Mouse (Mus musculus): ENCODE results near the gene Znrf3. TPM values are rescaled to one million over a fixed set of nuclear protein-coding genes. Genes with fewer than 3 reads are reported as not detected.

Gene Znrf3
- polyA plus RNA-seq, 1 experiment from 2014 or later: 7.8 TPM

DNA sequence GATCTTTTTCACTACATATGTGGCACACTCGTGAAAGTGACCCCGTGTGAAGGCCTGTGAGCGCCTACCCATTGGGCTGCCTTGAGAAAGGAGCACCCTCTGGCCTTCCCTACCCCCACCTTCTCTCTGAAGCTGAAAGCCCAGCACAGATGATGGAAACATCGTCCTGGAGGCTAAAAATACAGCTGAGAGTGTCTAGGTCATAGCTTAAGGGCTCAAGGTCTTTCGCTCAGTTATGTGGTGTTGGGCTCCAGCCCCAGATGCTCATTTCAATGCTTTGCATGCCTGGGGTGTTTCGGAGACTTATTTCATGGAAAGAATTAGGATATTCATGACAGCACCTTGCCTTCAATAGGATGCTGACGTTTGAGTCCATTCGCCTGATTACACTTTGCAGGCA is 178.9 kb downstream of the Znrf3 start:
- Histone ChIP-seq H3K9ac (replicated peaks; ENCODE audit: low read length) (no peak overlapping the region), H3K4me2 (ENCODE audit: low read length) (no peak overlapping the region), H3K9me3 (ENCODE audit: control insufficient read depth, low read length) (no peaks in the 10 kb centered on the region), H3K4me3 (replicated peaks; ENCODE audit: low read depth, low read length) (no peak overlapping the region), H3K27me3 (ENCODE audit: control insufficient read depth, insufficient read depth, low read length) (no peaks in the 10 kb centered on the region), H3K4me1 (ENCODE audit: control insufficient read depth, insufficient read depth, low read length) (no peaks in the 10 kb centered on the region), H3K27ac (replicated peaks; ENCODE audit: low read depth, low read length) (no peak overlapping the region), H3K36me3 (ENCODE audit: control insufficient read depth, insufficient read depth, low read length) (no peaks in the 10 kb centered on the region)
- WGBS: 79% methylated on average over 8 of the region's 8 CpGs
- ATAC-seq (ENCODE audit: low FRiP score, low TSS enrichment): no peak
- no peak for DNase-seq

DNA sequence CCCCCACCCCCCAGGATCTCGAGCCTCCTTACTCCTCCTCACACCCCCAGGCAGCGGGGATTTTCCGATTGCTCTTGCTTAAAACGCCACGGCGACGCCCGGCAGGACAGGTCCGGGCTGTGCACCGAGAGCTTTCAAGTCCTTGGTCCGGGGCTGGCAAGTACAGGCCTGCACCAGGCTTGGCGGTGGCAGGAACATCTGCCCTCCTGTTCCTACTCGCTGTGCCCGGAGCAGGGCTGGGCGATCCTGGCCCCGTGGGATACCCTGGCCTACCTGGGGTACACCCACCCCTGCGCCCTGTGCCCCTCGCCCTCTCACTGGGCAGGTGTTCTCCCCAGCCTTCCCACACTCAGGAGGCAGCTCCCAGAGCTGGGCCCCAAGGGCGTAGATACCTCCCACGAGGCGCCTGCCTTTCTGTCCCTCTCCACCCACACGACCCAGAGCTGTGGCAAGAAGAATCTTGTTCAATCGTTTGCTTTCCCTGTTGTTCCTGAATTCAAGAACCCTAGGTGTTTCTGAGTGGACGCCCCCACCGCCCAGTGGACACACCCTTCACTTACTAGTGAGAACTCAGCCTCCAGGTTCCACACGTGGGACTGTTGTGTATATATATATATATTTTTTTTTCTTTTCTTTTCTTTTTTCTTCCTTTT is 181.4 kb downstream of the Znrf3 start:
- no peaks in the 10 kb centered on the region for H3K9me3 ChIP-seq (ENCODE audit: control insufficient read depth, low read length)
- H3K4me3 ChIP-seq (replicated peaks; ENCODE audit: low read depth, low read length): no peak overlapping the region
- no peak overlapping the region for H3K9ac ChIP-seq (replicated peaks; ENCODE audit: low read length)
- no peak for DNase-seq
- WGBS: 57% methylated on average over 26 of the region's 26 CpGs
- 0 out of 2 replicates have a peak, but pooled peaks have one; percentile 18 for ATAC-seq (ENCODE audit: low FRiP score, low TSS enrichment)
- H3K27me3 ChIP-seq (ENCODE audit: control insufficient read depth, insufficient read depth, low read length): no peaks in the 10 kb centered on the region
- H3K27ac ChIP-seq (replicated peaks; ENCODE audit: low read depth, low read length): no peak overlapping the region
- no peaks in the 10 kb centered on the region for H3K36me3 ChIP-seq (ENCODE audit: control insufficient read depth, insufficient read depth, low read length)
- H3K4me1 ChIP-seq (ENCODE audit: control insufficient read depth, insufficient read depth, low read length): 0 out of 2 replicates have a peak, but pooled peaks cover 3% of the 10 kb centered on the region
- no peak overlapping the region for H3K4me2 ChIP-seq (ENCODE audit: low read length)

DNA sequence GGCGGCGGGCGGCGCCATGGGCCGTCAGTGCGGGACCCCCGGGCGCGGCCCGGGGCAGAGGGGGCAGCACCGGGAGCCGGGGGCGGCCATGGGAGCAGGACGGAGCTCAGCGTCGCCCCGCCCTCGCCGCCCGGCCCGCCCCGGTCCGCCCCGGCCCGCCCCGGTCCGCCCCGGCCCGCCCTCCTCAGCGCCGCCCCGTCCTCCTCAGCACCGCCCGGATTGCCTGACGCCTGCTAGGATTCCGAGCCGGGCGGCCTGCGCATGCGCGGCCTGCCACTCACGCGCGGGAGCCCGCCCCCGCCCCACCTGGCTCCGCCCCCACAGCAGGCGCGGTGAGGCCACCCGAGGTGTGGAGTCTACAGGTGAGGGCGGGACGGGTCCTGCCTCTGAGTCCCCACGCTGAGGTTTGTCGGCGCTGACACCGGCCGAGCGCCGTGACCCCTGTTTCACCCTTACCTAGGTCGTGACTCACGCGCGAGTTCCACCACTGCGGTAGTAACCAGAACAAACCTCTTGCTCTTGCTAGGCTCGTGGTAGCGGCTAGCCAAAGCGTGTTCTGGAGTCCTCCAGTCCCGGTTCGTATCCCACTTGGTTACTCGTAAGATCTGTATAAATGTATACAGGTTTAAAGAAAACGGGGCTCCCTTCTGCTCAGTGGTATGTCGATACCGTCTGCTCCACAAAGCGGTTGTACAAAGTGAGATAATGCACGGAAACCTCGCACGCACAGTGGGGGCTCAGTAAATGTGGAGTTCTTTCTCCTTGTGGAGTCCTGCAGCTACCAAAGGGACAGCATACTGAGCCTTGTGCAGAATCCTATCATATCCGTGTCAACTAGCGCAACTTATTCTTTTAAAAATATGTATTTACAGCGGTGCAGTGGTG is 182.9 kb downstream of the Znrf3 start, which contains the start of gene Kremen1:
Gene Kremen1 (minus strand): TSS at position 51 of the 885 bp plus-strand sequence.
- 3% methylated on average over 66 of the region's 80 CpGs for whole genome bisulfite sequencing
- H3K9me3 ChIP-seq (ENCODE audit: control insufficient read depth, low read length): no peaks in the 10 kb centered on the region
- H3K27me3 ChIP-seq (ENCODE audit: control insufficient read depth, insufficient read depth, low read length): no peaks in the 10 kb centered on the region
- 0 out of 2 replicates have a peak within 1 kb of the TSS, but pooled peaks have one; percentile 13 for H3K27ac ChIP-seq (replicated peaks; ENCODE audit: low read depth, low read length)
- peak within 1 kb of the TSS; percentile 77 for H3K4me2 ChIP-seq (ENCODE audit: low read length)
- H3K9ac ChIP-seq (replicated peaks; ENCODE audit: low read length): peak within 1 kb of the TSS; percentile 63
- DNase-seq (peak; percentile 97), ATAC-seq (ENCODE audit: low FRiP score, low TSS enrichment) (peak; percentile 95)
- H3K4me3 ChIP-seq (replicated peaks; ENCODE audit: low read depth, low read length): peak within 1 kb of the TSS; percentile 72
- 0 out of 2 replicates have a peak, but pooled peaks cover 3% of the 10 kb centered on the region for H3K4me1 ChIP-seq (ENCODE audit: control insufficient read depth, insufficient read depth, low read length)
- no peaks in the 10 kb centered on the region for H3K36me3 ChIP-seq (ENCODE audit: control insufficient read depth, insufficient read depth, low read length)

DNA sequence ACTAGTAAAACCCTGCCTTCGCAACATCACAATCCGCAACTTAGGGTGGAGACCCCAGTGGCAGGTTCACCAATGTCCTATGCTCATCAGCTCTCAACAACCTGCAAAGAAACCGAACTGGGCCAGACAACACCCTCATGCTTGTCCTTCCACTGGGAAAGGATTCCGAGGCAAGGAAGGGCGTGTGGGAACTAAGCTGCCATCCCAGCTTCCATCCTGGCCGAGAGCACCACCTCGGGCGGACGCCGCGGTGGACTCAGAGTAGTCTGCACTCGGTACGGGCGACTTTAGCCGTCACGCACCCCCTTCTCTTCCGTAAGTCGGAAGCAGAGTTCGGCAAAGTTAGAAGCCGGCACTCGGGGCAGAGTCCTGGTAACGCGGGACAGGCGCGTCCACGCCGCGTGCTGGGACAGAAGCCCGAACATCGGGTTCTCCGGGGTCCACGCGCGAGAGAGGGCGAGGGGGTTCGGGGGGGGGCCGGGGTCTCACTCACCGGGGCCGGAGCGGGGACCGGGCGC is 183.6 kb downstream of the Znrf3 start:
- ATAC-seq (ENCODE audit: low FRiP score, low TSS enrichment): no peak
- Histone ChIP-seq H3K4me1 (ENCODE audit: control insufficient read depth, insufficient read depth, low read length) (peaks cover 9% of the 10 kb centered on the region; the same call in 1 of the 2 replicates), H3K4me3 (replicated peaks; ENCODE audit: low read depth, low read length) (peak overlapping the region; percentile 72), H3K4me2 (ENCODE audit: low read length) (peak overlapping the region; percentile 77), H3K9me3 (ENCODE audit: control insufficient read depth, low read length) (no peaks in the 10 kb centered on the region), H3K27me3 (ENCODE audit: control insufficient read depth, insufficient read depth, low read length) (no peaks in the 10 kb centered on the region), H3K9ac (replicated peaks; ENCODE audit: low read length) (peak overlapping the region; percentile 63), H3K36me3 (ENCODE audit: control insufficient read depth, insufficient read depth, low read length) (no peaks in the 10 kb centered on the region), H3K27ac (replicated peaks; ENCODE audit: low read depth, low read length) (0 out of 2 replicates have a peak overlapping the region, but pooled peaks have one; percentile 13)
- WGBS: under 1% methylated on average over 42 of the region's 42 CpGs
- DNase-seq: peak; percentile 60

DNA sequence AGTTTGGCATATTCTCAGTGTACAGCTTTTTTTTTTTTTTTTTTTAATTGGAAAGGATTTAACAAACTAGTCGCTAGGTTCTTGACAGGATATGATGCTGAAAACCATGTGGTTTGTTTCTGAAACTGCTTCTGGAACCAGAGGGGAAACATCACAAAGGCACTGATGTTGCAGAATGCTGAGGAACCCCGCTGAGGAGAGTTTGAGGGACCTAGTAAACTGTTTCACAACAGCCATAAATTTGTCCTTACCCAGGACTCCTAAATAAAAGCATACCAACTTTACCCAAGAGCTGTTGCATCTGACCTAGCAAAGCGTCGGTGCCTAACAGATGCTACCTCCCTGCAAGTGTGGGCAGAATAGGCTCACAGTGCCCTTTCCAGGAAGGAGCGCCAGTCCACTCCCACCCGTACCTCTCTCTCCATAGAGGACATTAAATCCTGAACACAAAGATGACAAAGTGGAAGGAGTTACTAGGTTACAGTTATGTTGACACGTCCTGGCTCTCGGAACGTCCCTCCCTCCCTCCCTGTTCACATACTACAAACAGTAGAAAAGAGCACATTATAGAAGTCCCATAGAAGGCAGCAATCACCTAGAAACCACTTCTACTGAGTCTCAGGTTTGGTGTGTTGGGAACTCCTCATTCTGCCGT is 184.6 kb downstream of the Znrf3 start:
- H3K4me3 ChIP-seq (replicated peaks; ENCODE audit: low read depth, low read length): 0 out of 2 replicates have a peak overlapping the region, but pooled peaks have one; percentile 72
- peak overlapping the region; percentile 77 for H3K4me2 ChIP-seq (ENCODE audit: low read length)
- no peaks in the 10 kb centered on the region for H3K36me3 ChIP-seq (ENCODE audit: control insufficient read depth, insufficient read depth, low read length)
- WGBS: 66% methylated on average over 10 of the region's 10 CpGs
- H3K27ac ChIP-seq (replicated peaks; ENCODE audit: low read depth, low read length): no peak overlapping the region
- no peak for DNase-seq
- H3K4me1 ChIP-seq (ENCODE audit: control insufficient read depth, insufficient read depth, low read length): peaks cover 12% of the 10 kb centered on the region; the same call in 1 of the 2 replicates
- H3K9ac ChIP-seq (replicated peaks; ENCODE audit: low read length): no peak overlapping the region
- no peak for ATAC-seq (ENCODE audit: low FRiP score, low TSS enrichment)
- H3K27me3 ChIP-seq (ENCODE audit: control insufficient read depth, insufficient read depth, low read length): no peaks in the 10 kb centered on the region
- no peaks in the 10 kb centered on the region for H3K9me3 ChIP-seq (ENCODE audit: control insufficient read depth, low read length)

DNA sequence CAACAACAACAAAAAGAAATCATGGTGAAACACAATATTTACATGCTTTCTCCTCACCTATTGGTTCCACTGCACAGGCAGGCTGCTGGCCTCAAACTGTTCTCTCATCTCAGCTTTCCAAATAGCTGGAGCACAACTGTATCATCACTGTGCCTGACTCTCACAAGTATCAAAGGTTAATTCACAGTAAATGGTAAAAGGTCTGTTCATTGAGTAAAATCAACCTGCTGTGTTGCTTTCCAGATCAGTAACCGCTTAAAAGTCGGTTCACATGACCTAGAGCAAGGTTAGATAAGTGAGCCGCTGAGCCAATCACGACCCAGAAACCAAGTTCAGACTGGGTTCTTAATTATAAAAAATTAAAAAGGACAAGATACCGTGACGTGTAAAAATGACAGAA is 186.6 kb downstream of the Znrf3 start:
- H3K4me2 ChIP-seq (ENCODE audit: low read length): no peak overlapping the region
- H3K27me3 ChIP-seq (ENCODE audit: control insufficient read depth, insufficient read depth, low read length): no peaks in the 10 kb centered on the region
- H3K4me1 ChIP-seq (ENCODE audit: control insufficient read depth, insufficient read depth, low read length): peaks cover 13% of the 10 kb centered on the region; the same call in 1 of the 2 replicates
- no peak overlapping the region for H3K4me3 ChIP-seq (replicated peaks; ENCODE audit: low read depth, low read length)
- no peak overlapping the region for H3K9ac ChIP-seq (replicated peaks; ENCODE audit: low read length)
- no peaks in the 10 kb centered on the region for H3K36me3 ChIP-seq (ENCODE audit: control insufficient read depth, insufficient read depth, low read length)
- H3K9me3 ChIP-seq (ENCODE audit: control insufficient read depth, low read length): no peaks in the 10 kb centered on the region
- 96% methylated on average over 6 of the region's 6 CpGs for WGBS
- DNase-seq (no peak), ATAC-seq (ENCODE audit: low FRiP score, low TSS enrichment) (no peak)
- no peak overlapping the region for H3K27ac ChIP-seq (replicated peaks; ENCODE audit: low read depth, low read length)

DNA sequence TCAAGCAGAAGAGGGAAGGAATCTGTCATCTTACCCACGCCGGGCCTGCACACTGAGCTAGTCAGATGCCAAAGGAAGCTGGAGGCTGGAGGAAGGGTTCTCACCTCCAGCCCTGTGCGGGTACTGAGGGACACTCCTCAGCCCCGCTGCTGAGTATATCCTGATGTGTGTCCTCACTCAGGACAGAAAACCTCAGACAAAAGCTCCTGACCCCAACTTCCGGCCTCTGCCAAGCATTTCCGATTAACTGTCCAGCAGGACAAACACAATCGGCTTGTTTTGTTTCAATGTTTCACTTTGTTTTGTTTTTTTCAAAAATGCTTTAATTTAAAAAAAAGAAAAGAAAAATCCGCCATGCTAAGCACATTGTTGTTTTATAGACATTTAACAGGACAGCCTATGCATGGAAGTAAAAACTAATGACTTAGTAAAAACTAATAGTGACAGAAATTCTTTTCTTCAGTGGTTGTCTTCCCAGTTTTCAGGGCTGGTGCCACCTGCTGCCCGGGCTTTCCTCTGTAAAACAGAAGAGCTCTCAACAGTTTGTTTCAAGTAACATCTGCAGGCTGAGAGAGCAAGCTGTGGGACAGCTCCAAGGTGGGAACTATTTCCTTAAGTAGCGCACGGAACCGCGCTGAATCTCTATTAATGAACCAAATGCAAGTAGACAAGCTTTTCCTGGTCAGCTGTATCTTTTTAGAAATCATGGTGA is 187.3 kb downstream of the Znrf3 start:
- H3K4me2 ChIP-seq (ENCODE audit: low read length): no peak overlapping the region
- no peaks in the 10 kb centered on the region for H3K36me3 ChIP-seq (ENCODE audit: control insufficient read depth, insufficient read depth, low read length)
- no peak overlapping the region for H3K4me3 ChIP-seq (replicated peaks; ENCODE audit: low read depth, low read length)
- ATAC-seq (ENCODE audit: low FRiP score, low TSS enrichment): no peak
- no peak overlapping the region for H3K9ac ChIP-seq (replicated peaks; ENCODE audit: low read length)
- no peak overlapping the region for H3K27ac ChIP-seq (replicated peaks; ENCODE audit: low read depth, low read length)
- no peaks in the 10 kb centered on the region for H3K27me3 ChIP-seq (ENCODE audit: control insufficient read depth, insufficient read depth, low read length)
- H3K4me1 ChIP-seq (ENCODE audit: control insufficient read depth, insufficient read depth, low read length): peaks cover 13% of the 10 kb centered on the region; the same call in 1 of the 2 replicates
- H3K9me3 ChIP-seq (ENCODE audit: control insufficient read depth, low read length): no peaks in the 10 kb centered on the region
- 89% methylated on average over 13 of the region's 13 CpGs for WGBS
- DNase-seq: no peak

Measured in midbrain, embryonic 14.5 days (tissue).